Mouse (Mus musculus) midbrain, embryonic 13.5 days (tissue): ENCODE results near the gene Ttll11. TPM values are rescaled to one million over a fixed set of nuclear protein-coding genes. Genes with fewer than 3 reads are reported as not detected.

Experiments used
- ATAC-seq: fragments of 200-750 bp; cut with Nextera tagmentation; 2 replicates; pipeline ENCODE4 v1.8.0; 2017; ENCODE audit warnings: mild to moderate bottlenecking, moderate TSS enrichment, moderate library complexity
- H3K27ac ChIP-seq: fragments of 300-500 bp; sonication (generic); 2 replicates; pipeline ENCODE4 v1.5.1; 2015; ENCODE audit warnings: inconsistent platforms, mild to moderate bottlenecking, moderate library complexity
- H3K27me3 ChIP-seq: fragments of 300-500 bp; sonication (generic); 2 replicates; pipeline ENCODE4 v1.6.1; 2015; ENCODE audit warnings: mild to moderate bottlenecking, inconsistent platforms
- H3K36me3 ChIP-seq: fragments of 300-500 bp; sonication (generic); 2 replicates; pipeline ENCODE4 v1.6.1; 2015; ENCODE audit warnings: mild to moderate bottlenecking, inconsistent platforms
- H3K4me1 ChIP-seq: fragments of 300-500 bp; sonication (generic); replicated peaks from 2 replicates; pipeline ENCODE4 v1.6.1; 2015; ENCODE audit warnings: inconsistent platforms
- H3K4me2 ChIP-seq: fragments of 300-500 bp; sonication (generic); replicated peaks from 2 replicates; pipeline ENCODE4 v1.6.1; 2015; ENCODE audit warnings: moderate library complexity, mild to moderate bottlenecking, inconsistent platforms
- H3K4me3 ChIP-seq: fragments of 300-500 bp; sonication (generic); replicated peaks from 2 replicates; pipeline ENCODE4 v1.5.1; 2015; ENCODE audit warnings: mild to moderate bottlenecking, inconsistent platforms
- H3K9ac ChIP-seq: fragments of 300-500 bp; sonication (generic); replicated peaks from 2 replicates; pipeline ENCODE4 v1.6.1; 2015; ENCODE audit warnings: mild to moderate bottlenecking, inconsistent platforms
- H3K9me3 ChIP-seq: fragments of 300-500 bp; sonication (generic); 2 replicates; pipeline ENCODE4 v1.6.1; 2016; ENCODE audit warnings: mild to moderate bottlenecking, inconsistent platforms
- WGBS: fragments of 180-500 bp; shearing (Covaris S2); methylation state at CpG from one replicate; pipeline ENCODE4 v1.1.7; 2015; 5-methylcytosine and 5-hydroxymethylcytosine counted together
- polyA plus RNA-seq: library from polyadenylated mRNA; unstranded; fragments of >200 nt; fragmentation: Nextera tagmentation; extraction: Ambion mirVana; gene quantifications from 2 replicates; pipeline ENCODE4 v1.2.1, GENCODE M21; 2015

Gene Ttll11
- polyA plus RNA-seq, 1 experiment from 2014 or later = 4.3 TPM

DNA sequence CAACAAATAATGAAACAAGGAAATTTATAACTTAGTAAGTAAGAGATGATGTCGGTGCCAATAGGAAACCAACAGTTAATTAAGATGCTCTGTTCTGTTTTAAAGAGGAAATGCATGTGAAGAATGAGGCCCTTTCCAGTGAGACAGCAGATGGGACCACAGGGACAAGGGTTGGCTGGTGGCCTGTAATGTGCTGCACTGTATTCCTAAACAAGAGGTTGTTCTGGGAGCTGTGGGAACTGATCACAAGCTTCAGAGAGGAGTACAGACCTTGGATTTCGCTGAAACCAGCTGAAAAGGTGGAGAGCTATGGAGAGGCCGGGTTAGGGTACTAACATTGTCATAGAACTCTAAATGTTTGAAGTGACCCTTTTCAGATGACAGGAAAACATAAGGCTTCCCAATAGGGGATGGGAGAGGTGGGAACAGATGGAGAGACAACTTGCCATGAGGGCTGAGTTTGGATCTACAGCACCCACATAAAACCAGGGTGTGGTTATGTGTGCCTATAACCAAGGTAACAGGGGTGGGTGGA is 18.1 kb downstream of the Ttll11 start:
- Histone ChIP-seq H3K27me3 (no peaks in the 10 kb centered on the region), H3K36me3 (no peaks in the 10 kb centered on the region), H3K4me2 (no peak overlapping the region), H3K9ac (no peak overlapping the region), H3K4me1 (no peaks in the 10 kb centered on the region), H3K27ac (no peak overlapping the region), H3K4me3 (no peak overlapping the region), H3K9me3 (no peaks in the 10 kb centered on the region)
- 97% methylated on average over 3 of the region's 3 CpGs for WGBS
- ATAC-seq = no peak

GRCm38 (mm10) chr2:35957471-35958140 is 22.1 kb downstream of the Ttll11 start:
- Histone ChIP-seq H3K4me2 (no peak overlapping the region), H3K9ac (no peak overlapping the region), H3K4me1 (peaks cover under 1% of the 10 kb centered on the region; the same call in 1 of the 2 replicates), H3K27me3 (no peaks in the 10 kb centered on the region), H3K27ac (no peak overlapping the region), H3K4me3 (no peak overlapping the region), H3K36me3 (no peaks in the 10 kb centered on the region), H3K9me3 (no peaks in the 10 kb centered on the region)
- 0 out of 2 replicates have a peak, but pooled peaks have one; percentile 30 for ATAC-seq
- WGBS = 75% methylated on average over 7 of the region's 7 CpGs

DNA sequence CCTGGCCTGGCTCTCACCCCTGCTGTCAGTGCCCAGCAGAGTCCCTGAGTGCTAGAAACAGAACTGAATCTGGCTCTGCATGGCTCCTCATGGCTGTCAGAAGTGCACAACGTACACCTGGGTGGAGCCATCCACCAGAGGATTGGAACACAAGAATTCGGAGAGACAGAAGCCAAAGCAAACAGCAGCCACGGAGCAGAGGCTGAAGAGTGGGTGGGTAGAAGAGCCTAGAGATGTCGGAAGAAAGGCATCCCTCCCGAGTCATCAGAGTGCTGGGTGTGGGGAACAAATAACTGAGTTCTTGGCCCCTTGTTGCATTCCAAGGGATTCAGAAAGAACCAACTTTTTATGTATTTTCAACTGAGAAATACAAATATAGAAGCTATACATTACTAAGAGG is 24.5 kb downstream of the Ttll11 start:
- Histone ChIP-seq H3K36me3 (no peaks in the 10 kb centered on the region), H3K27ac (no peak overlapping the region), H3K27me3 (no peaks in the 10 kb centered on the region), H3K4me1 (peaks cover 14% of the 10 kb centered on the region), H3K9ac (no peak overlapping the region), H3K9me3 (no peaks in the 10 kb centered on the region), H3K4me2 (no peak overlapping the region), H3K4me3 (no peak overlapping the region)
- ATAC-seq = no peak
- WGBS = 58% methylated on average over 5 of the region's 5 CpGs

DNA sequence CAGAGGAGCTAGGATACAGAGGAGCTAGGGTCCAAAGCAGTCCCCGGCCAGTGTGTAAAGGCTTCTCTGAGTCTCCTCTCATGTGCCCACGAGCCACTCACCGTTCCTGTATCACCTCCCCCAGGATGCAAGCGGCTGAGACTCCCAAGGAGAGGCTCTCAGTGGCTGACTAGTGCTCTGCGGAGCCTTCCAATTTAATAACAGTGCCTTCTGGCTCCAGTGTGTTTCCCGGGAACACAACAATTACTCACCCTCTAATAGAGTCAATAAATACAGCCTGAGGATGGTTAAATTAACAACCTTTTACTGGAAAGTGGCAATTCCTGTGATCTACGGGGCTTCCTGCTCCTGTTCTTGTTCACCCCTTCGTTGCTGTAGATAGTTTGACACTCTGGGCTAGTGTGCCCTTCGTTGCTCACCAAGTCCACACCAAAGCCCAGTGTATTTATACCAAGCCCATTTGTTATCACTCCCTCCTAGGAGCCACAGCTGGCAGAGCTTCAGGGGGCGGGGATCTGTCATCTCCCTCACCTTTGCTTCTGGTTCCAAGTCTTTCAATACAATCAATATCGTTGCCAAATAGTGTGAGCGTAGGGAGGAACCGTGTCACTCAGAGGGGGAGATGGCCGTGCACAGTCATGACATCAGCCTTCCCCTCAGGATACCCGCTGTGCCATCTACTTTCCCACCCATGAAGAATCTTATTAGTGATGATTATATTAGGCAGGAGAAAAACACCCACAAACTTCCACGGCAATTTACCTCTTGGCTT is 27.3 kb downstream of the Ttll11 start:
- Histone ChIP-seq H3K27me3 (no peaks in the 10 kb centered on the region), H3K27ac (no peak overlapping the region), H3K4me2 (no peak overlapping the region), H3K9me3 (0 out of 2 replicates have a peak, but pooled peaks cover 2% of the 10 kb centered on the region), H3K4me1 (peaks cover 14% of the 10 kb centered on the region), H3K36me3 (no peaks in the 10 kb centered on the region), H3K9ac (no peak overlapping the region), H3K4me3 (no peak overlapping the region)
- whole genome bisulfite sequencing = 70% methylated on average over 16 of the region's 16 CpGs
- ATAC-seq = no peak

- Histone ChIP-seq H3K4me2 (no peak overlapping the region), H3K4me1 (no peaks in the 10 kb centered on the region), H3K9me3 (0 out of 2 replicates have a peak, but pooled peaks cover 2% of the 10 kb centered on the region), H3K27ac (no peak overlapping the region), H3K4me3 (no peak overlapping the region), H3K9ac (no peak overlapping the region), H3K27me3 (no peaks in the 10 kb centered on the region), H3K36me3 (no peaks in the 10 kb centered on the region)
- no peak for ATAC-seq
- WGBS = 79% methylated on average over 4 of the region's 4 CpGs
Observed at GRCm38 (mm10) chr2:35944896-35945295, 34.8 kb downstream of the Ttll11 start.

DNA sequence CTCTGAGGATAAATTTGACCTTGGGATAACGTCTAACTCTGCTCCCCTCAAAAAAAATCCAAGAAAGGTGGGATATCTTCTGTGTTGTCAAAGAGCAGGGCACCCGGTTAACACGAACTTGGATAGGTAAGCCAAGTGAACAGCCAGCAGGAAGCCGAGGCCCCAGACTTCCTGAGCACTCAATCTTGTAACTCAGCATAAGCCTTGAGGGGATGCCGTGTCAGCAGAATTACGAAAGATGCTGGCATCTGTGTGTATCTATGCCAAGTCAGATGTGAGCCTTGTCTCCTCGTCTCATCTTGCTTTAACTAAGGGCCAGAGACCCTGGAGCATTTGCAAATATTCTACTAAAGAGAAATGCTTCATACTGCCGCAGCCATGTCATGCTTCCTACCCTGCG is 36.8 kb downstream of the Ttll11 start:
- Histone ChIP-seq H3K9me3 (no peaks in the 10 kb centered on the region), H3K27ac (no peak overlapping the region), H3K27me3 (no peaks in the 10 kb centered on the region), H3K4me1 (no peaks in the 10 kb centered on the region), H3K4me2 (no peak overlapping the region), H3K9ac (no peak overlapping the region), H3K4me3 (no peak overlapping the region), H3K36me3 (no peaks in the 10 kb centered on the region)
- ATAC-seq = no peak
- WGBS = 87% methylated on average over 9 of the region's 9 CpGs

- no peak overlapping the region for H3K4me3 ChIP-seq
- H3K36me3 ChIP-seq = no peaks in the 10 kb centered on the region
- H3K27me3 ChIP-seq = no peaks in the 10 kb centered on the region
- no peaks in the 10 kb centered on the region for H3K9me3 ChIP-seq
- H3K9ac ChIP-seq = no peak overlapping the region
- H3K27ac ChIP-seq = no peak overlapping the region
- no peaks in the 10 kb centered on the region for H3K4me1 ChIP-seq
- H3K4me2 ChIP-seq = no peak overlapping the region
- ATAC-seq = no peak
- 88% methylated on average over 5 of the region's 5 CpGs for WGBS
Observed at GRCm38 (mm10) chr2:35935045-35935444, 44.7 kb downstream of the Ttll11 start.

GRCm38 (mm10) chr2:35933116-35933515 is 46.6 kb downstream of the Ttll11 start:
- Histone ChIP-seq H3K27ac (no peak overlapping the region), H3K4me3 (no peak overlapping the region), H3K27me3 (no peaks in the 10 kb centered on the region), H3K36me3 (no peaks in the 10 kb centered on the region), H3K4me1 (no peaks in the 10 kb centered on the region), H3K4me2 (no peak overlapping the region), H3K9ac (no peak overlapping the region), H3K9me3 (no peaks in the 10 kb centered on the region)
- 93% methylated on average over 13 of the region's 13 CpGs for WGBS
- ATAC-seq = no peak

DNA sequence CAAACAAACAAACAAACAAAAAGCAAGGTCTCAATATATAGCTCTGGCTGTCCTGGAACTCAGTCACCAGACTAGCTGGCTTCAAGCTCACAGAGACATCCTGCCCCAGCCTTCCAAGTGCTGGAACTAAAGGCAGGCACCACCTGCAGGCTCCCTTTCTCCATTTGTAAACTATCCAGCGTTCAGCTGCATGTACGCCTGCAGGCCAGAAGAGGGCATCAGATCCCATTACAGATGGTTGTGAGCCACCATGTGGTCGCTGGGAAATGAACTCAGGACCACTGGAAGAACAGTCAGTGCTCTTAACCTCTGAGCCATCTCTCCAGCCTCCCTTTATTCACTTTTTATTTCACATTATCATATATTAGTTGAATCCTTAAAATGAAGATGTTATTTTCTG is 48.1 kb downstream of the Ttll11 start:
- no peaks in the 10 kb centered on the region for H3K27me3 ChIP-seq
- H3K36me3 ChIP-seq = no peaks in the 10 kb centered on the region
- WGBS = 75% methylated on average over 3 of the region's 3 CpGs
- no peak overlapping the region for H3K9ac ChIP-seq
- H3K27ac ChIP-seq = no peak overlapping the region
- no peak overlapping the region for H3K4me3 ChIP-seq
- no peaks in the 10 kb centered on the region for H3K4me1 ChIP-seq
- no peaks in the 10 kb centered on the region for H3K9me3 ChIP-seq
- no peak for ATAC-seq
- H3K4me2 ChIP-seq = no peak overlapping the region

GRCm38 (mm10) chr2:35930498-35931149 is 49.1 kb downstream of the Ttll11 start:
- no peaks in the 10 kb centered on the region for H3K4me1 ChIP-seq
- no peaks in the 10 kb centered on the region for H3K9me3 ChIP-seq
- H3K4me2 ChIP-seq = no peak overlapping the region
- H3K27me3 ChIP-seq = no peaks in the 10 kb centered on the region
- no peak overlapping the region for H3K27ac ChIP-seq
- no peak overlapping the region for H3K9ac ChIP-seq
- no peaks in the 10 kb centered on the region for H3K36me3 ChIP-seq
- no peak overlapping the region for H3K4me3 ChIP-seq
- WGBS = 34% methylated on average over 11 of the region's 11 CpGs
- peak; percentile 48 for ATAC-seq

DNA sequence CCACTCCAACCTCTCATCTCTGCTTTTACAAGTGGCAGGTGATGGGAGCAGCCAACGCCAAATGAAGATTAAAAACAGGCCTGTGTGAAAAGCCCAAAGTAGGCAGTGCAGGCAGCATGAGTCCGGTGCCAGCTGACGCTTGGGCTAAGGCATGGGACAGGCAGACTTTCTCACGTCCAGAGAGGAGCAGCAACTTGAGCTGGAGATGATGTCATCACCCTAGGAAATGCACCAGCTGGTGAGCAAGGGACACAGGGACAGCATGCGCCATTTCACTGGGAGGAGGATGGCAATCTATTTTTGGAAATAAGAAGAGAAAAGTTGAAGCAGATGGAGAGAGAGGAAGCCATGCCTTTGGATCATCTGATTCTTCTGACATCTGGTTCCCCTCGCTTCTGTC is 51.6 kb downstream of the Ttll11 start:
- no peaks in the 10 kb centered on the region for H3K27me3 ChIP-seq
- no peak overlapping the region for H3K4me2 ChIP-seq
- H3K4me3 ChIP-seq = no peak overlapping the region
- H3K9ac ChIP-seq = no peak overlapping the region
- no peaks in the 10 kb centered on the region for H3K9me3 ChIP-seq
- no peak overlapping the region for H3K27ac ChIP-seq
- no peaks in the 10 kb centered on the region for H3K36me3 ChIP-seq
- WGBS = 86% methylated on average over 6 of the region's 6 CpGs
- H3K4me1 ChIP-seq = no peaks in the 10 kb centered on the region
- ATAC-seq = no peak

- ATAC-seq = no peak
- Histone ChIP-seq H3K4me1 (no peaks in the 10 kb centered on the region), H3K9me3 (no peaks in the 10 kb centered on the region), H3K27ac (no peak overlapping the region), H3K4me3 (no peak overlapping the region), H3K36me3 (no peaks in the 10 kb centered on the region), H3K9ac (no peak overlapping the region), H3K4me2 (no peak overlapping the region), H3K27me3 (no peaks in the 10 kb centered on the region)
- WGBS = 70% methylated on average over 4 of the region's 4 CpGs
Observed at GRCm38 (mm10) chr2:35924947-35925346, 54.8 kb downstream of the Ttll11 start.
